Mouse (Mus musculus) heart, adult 2 months (tissue): ENCODE measurements at regions not wholly inside any gene's neighbourhood (a gene's known extent, or its start where the extent isn't known, plus 50 kb on each side); places are given as distances from the start of the nearest gene placed in this dataset.

Experiments used
- DNase-seq, 2 experiments: peaks; one replicate each; pipeline ENCODE4 v3.0.0; 2021
- H3K27ac ChIP-seq: fragments of 200-600 bp; 2 replicates; pipeline ENCODE4 v1.8.1; 2022
- H3K27me3 ChIP-seq: fragments of 200-500 bp; 2 replicates; pipeline ENCODE4 v1.6.1; 2012; ENCODE audit warnings: mild to moderate bottlenecking, low read length, inconsistent platforms, mixed read lengths; ENCODE audit not compliant: control insufficient read depth, insufficient read depth
- H3K36me3 ChIP-seq: fragments of 200-500 bp; 2 replicates; pipeline ENCODE4 v1.6.1; 2012; ENCODE audit warnings: low read length, inconsistent platforms; ENCODE audit not compliant: control insufficient read depth, insufficient read depth
- H3K4me1 ChIP-seq: fragments of 200-500 bp; 2 replicates; pipeline ENCODE4 v1.6.1; 2011; ENCODE audit warnings: low read length; ENCODE audit not compliant: control insufficient read depth, insufficient read depth
- H3K4me3 ChIP-seq: fragments of 200-600 bp; 2 replicates; pipeline ENCODE4 v1.8.1; 2022
- H3K79me2 ChIP-seq: fragments of 200-500 bp; replicated peaks from 2 replicates; pipeline ENCODE4 v1.6.1; 2012; ENCODE audit warnings: mild to moderate bottlenecking, inconsistent platforms, low read length, moderate library complexity, mixed read lengths; ENCODE audit not compliant: control insufficient read depth, insufficient read depth
- H3K9ac ChIP-seq: fragments of 200-500 bp; 2 replicates; pipeline ENCODE4 v1.6.1; 2012; ENCODE audit warnings: low read depth, mild to moderate bottlenecking, control low read depth, inconsistent platforms, low read length, mixed read lengths
- CTCF ChIP-seq: fragments of 200-600 bp; IDR thresholded peaks from 2 replicates; pipeline ENCODE4 v1.8.1; 2022; ENCODE audit warnings: antibody characterized with exemption, mild to moderate bottlenecking, moderate library complexity
- EP300 ChIP-seq: fragments of 200-500 bp; IDR thresholded peaks from 2 replicates; pipeline ENCODE4 v1.6.1; 2011; ENCODE audit warnings: low read depth, low read length, control low read depth; ENCODE audit not compliant: insufficient read depth
- POLR2A ChIP-seq: fragments of 200-500 bp; IDR thresholded peaks from 2 replicates; pipeline ENCODE4 v1.6.1; 2011; ENCODE audit warnings: mild to moderate bottlenecking, low read depth, low read length, control low read depth; ENCODE audit not compliant: insufficient read depth
- WGBS: fragments of 180-500 bp; shearing (Covaris S2); methylation state at CpG from one replicate; pipeline ENCODE4 v1.1.7; 2018; 5-methylcytosine and 5-hydroxymethylcytosine counted together
- intact Hi-C: fragments of 180-260 bp; cut with DNase I; formaldehyde crosslinking; loops from one replicate; pipeline ENCODE4 v1.15.1; 2025

DNA sequence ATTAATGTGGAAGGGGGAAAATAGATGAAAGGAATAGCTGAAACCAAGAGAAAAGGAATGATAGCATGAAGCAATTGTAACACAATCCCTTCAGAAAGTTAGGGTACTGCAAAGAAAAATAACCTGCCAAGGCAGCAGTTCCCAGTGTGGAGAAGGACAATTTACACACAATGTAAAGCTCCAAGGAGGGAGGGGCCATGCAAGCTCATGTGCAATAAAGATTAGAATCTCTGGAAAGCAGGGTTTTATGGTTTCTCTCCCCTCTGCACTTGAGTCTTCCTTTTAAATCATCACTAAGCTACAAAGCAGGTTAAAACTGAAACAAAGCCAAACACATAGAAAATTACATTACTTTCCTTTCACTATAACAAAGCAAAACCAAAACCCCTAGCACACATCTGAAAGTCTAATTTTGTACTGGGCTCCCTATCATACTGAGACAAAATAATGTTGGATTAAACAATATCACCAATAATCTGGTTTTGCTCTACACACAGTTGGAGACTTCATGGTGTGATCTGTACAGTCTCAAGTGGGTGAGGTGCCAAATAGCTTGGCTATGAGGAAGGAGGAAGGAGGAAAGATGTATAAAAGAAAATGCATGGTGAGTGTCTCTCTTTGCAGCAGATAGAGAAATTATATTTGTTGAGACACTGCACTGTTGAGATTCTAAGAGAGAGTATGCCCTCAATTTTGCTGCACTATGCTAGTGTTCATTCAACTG lies 840.9 kb downstream of the Nova1 start:
- no peak for DNase-seq
- no peak for TF ChIP-seq CTCF
- H3K27ac ChIP-seq: no peak overlapping the region
- no peaks in the 10 kb centered on the region for H3K79me2 ChIP-seq
- no peak overlapping the region for H3K9ac ChIP-seq
- H3K27me3 ChIP-seq: no peaks in the 10 kb centered on the region
- no peak overlapping the region for H3K4me3 ChIP-seq
- H3K4me1 ChIP-seq: no peaks in the 10 kb centered on the region
- intact Hi-C loops: no loop called here
- H3K36me3 ChIP-seq: no peaks in the 10 kb centered on the region

DNA sequence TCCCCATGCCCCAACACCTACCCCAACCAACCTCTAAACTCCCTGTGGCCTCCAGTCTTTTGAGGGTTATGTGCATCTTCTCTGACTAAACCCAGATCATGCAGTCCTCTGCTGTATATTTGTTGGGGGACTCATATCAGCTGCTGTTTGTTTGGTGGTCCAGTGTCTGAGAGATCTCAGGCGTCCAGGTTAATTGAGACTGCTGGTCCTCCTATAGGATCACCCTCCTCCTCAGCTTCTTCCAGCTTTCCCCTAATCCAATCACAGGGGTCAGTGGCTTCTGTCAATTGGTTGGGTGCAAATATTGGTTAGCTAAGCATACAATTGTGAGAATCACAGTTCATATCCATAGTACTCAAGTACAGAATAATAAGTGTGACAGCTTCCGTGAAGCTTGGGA lies 842.9 kb downstream of the Nova1 start:
- TF ChIP-seq POLR2A (no peak), CTCF (no peak), EP300 (no peak)
- intact Hi-C loops: no loop called here
- 79% methylated on average over 2 of the region's 2 CpGs for WGBS
- Histone ChIP-seq H3K9ac (no peak overlapping the region), H3K27ac (no peak overlapping the region), H3K27me3 (no peaks in the 10 kb centered on the region), H3K4me3 (no peak overlapping the region), H3K79me2 (no peaks in the 10 kb centered on the region), H3K4me1 (no peaks in the 10 kb centered on the region), H3K36me3 (no peaks in the 10 kb centered on the region)
- no peak for DNase-seq

DNA sequence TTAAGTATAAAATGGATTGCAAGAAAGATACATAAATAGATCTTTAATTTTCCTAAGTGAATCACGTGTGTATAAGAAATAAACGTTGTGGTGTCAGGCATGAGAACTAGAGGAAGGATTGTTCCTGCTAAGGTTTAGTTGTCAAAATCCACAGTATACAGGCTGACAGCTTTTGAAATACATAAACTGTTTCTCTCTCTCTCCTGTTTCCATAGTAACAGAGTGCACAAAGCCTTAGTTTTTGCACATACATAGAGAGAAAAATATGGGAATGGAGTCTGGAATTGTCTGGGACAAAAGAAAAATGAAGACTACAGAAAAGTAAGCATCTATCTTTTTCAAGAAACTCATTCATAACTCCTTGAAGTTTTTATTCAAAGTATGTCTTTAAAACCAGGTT lies 848.3 kb downstream of the Nova1 start:
- DNase-seq: no peak

DNA sequence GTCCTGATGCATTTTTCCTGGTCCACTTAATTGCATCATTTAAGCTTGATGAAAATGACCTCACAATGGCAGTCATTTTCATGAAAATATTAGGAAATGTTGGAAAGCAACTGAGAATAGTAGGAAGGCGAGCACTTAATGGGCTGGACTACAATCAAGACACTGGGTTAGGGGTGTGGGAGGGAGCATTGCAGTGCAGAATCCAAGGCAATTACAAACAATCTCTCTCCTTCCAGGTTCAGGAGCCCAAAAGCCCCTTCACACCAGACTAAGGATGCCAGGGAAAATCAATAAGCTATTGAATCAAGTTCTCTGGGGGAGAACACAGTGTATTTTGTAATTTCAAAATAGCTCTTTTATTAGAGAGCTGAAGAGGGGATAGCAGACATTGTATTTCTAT lies 848.8 kb downstream of the Nova1 start:
- H3K27me3 ChIP-seq: no peaks in the 10 kb centered on the region
- TF ChIP-seq EP300 (no peak), CTCF (no peak), POLR2A (no peak)

More for the DNA sequence above, 848.3 kb downstream of the Nova1 start:
- Histone ChIP-seq H3K36me3 (no peaks in the 10 kb centered on the region), H3K4me1 (no peaks in the 10 kb centered on the region), H3K27ac (no peak overlapping the region), H3K4me3 (no peak overlapping the region), H3K79me2 (no peaks in the 10 kb centered on the region), H3K9ac (no peak overlapping the region), H3K27me3 (no peaks in the 10 kb centered on the region)
- intact Hi-C loops: no loop called here
- TF ChIP-seq CTCF (no peak), EP300 (no peak), POLR2A (no peak)
- WGBS: 65% methylated on average over 2 of the region's 2 CpGs

DNA sequence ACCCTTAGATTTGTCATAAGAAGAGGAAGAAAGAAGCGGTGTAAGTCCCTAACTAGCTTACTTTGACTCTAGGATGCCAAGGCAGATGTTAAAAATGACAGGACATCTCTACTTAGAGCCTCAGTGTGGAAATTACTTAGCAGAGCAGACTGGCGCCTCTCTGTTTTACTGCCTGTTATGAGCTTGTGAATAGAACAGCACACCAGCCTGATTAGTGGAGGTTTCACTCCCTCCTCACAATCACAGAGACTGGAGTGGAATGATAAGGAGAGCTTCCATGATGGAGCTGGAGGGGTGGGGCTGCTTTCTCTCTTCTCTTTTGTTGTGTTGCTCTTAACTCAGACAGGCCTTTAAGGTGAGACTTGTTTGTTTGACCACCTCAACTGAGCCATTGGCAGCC lies 871.8 kb downstream of the Nova1 start:
- intact Hi-C loops: no loop called here
- DNase-seq: no peak
- Histone ChIP-seq H3K9ac (no peak overlapping the region), H3K27me3 (no peaks in the 10 kb centered on the region), H3K36me3 (no peaks in the 10 kb centered on the region), H3K79me2 (no peaks in the 10 kb centered on the region), H3K4me3 (no peak overlapping the region), H3K4me1 (no peaks in the 10 kb centered on the region), H3K27ac (no peak overlapping the region)
- TF ChIP-seq CTCF (no peak), EP300 (no peak), POLR2A (no peak)
- 55% methylated on average over 2 of the region's 2 CpGs for WGBS

More for the DNA sequence above, 848.8 kb downstream of the Nova1 start:
- 53% methylated on average over 1 of the region's 1 CpGs for WGBS
- no peak for DNase-seq
- H3K4me1 ChIP-seq: no peaks in the 10 kb centered on the region
- H3K27ac ChIP-seq: no peak overlapping the region
- H3K9ac ChIP-seq: no peak overlapping the region
- no peaks in the 10 kb centered on the region for H3K79me2 ChIP-seq
- intact Hi-C loops: no loop called here
- no peaks in the 10 kb centered on the region for H3K36me3 ChIP-seq
- H3K4me3 ChIP-seq: no peak overlapping the region

DNA sequence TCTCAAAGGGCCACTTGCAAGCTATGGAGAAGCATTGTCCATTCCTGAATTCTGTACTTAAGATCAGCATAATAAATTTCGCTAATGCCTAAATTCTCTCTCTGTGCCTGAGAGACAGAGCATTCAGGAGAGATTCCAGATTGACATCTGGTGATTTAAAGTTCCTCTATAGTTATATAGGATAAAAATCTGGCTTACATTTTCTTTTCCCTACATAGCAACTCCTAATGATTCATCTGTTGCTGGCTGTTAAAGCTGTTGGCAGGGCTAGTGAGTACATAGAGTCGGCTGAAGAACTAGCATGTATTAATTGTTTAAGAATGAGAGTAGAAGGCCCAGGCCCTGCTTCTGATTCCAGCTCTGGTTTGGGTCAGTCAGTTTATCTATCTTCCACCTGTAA lies 870.0 kb upstream of the Stxbp6 start:
- H3K27me3 ChIP-seq: no peaks in the 10 kb centered on the region
- no peak overlapping the region for H3K9ac ChIP-seq
- WGBS: 59% methylated on average over 2 of the region's 2 CpGs
- no peaks in the 10 kb centered on the region for H3K36me3 ChIP-seq
- intact Hi-C loops: no loop called here
- no peaks in the 10 kb centered on the region for H3K79me2 ChIP-seq
- H3K4me1 ChIP-seq: no peaks in the 10 kb centered on the region
- H3K27ac ChIP-seq: no peak overlapping the region
- H3K4me3 ChIP-seq: no peak overlapping the region
- DNase-seq: no peak
- no peak for TF ChIP-seq CTCF
- TF ChIP-seq POLR2A: no peak
